Mouse (Mus musculus) layer of hippocampus, postnatal 36 days (tissue): ENCODE data around the gene Wwc1. TPM values are rescaled to one million over a fixed set of nuclear protein-coding genes. Genes with fewer than 3 reads are reported as not detected.

ENCODE experiments used
- DNase-seq, 2 experiments: peaks; one replicate each; pipeline ENCODE4 v3.0.0; 2022
- total RNA-seq, 2 experiments: library from RNA; stranded (reverse); gene quantifications; 2 replicates each; pipeline ENCODE4 v1.2.3; 2021

Gene Wwc1
- total RNA-seq, 2 experiments from 2014 or later, result 103 to 104 TPM

DNA sequence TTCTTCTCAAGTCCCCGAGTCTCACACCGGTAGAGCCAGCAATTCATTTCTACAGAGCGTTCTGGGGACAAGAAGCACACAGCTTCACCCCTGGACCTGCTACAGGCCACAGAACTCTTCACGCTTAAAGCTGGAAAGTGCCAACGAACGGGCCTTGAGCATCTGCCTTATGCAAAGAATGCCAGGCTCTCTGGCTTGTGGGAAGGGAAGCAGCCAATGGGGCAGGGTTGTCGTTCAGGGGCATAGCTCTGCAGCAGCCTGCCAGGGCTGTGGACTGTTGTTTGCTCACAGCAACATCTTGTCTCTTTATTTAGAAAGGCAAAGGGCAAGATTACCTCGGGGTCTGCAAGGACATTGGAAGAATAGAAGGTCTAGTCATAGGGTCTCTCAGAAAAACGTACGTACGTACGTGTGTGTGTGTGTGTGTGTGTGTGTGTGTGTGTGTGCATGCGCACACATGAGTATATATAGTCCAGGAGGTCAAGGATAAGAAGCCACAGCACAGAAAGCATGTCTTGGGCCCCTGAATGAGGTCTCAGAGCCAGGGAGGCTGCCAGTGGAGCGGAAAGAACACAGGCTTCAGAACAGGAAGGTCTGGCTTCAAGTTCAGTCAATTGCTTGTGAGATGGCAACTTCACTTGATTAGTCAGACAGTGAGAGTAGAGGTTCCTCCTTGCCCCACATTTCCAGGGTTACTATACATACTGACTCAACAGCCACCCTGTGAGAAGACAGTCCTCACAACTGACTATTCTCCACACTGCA lies 48.0 kb downstream of the Wwc1 start:
- no peak for DNase-seq

DNA sequence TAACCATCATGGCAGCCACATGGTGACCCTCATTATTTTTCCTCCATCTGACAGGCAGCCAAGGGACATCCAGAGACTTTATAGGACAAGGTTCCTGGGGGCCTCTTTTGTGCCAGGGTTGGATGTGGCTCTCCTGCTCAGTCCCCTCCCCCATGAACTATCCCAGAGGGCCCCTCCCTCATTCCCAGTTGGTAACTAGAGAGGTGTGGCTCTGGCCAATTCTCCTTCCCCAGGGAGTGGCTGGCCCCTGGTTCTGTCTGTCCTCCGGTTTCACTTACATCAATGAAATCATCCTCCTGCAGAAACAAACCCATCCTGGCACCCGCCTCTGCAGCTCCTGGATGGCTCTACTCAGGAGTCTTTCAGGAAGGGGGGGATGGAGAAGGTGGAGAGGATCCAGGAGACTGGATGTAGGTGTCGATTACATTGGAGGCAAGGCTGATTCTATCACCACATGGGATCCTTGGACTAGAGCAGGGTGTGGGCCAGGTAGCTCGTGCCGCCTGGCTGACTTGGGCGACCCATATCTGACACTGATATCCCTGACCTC lies 49.7 kb downstream of the Wwc1 start:
- no peak for DNase-seq

DNA sequence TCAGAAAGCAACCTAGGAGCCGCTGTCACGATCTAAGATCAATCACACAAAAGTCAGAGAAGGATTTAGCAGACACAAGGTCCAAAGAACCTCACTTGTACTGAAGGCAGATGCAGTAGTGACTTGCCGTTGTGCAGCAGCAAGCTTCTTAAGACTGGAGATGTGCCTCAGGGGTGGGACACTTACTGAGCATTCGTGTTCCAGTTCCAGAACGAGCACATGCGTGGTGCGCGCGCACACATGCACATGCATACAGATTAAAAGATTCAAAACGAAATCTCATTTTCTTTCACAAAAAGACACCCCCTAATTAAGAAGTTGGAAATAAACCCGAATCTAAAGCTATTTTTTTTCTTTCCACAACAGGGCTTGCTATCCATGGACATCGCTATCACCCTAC lies 51.9 kb downstream of the Wwc1 start:
- DNase-seq, result no peak

DNA sequence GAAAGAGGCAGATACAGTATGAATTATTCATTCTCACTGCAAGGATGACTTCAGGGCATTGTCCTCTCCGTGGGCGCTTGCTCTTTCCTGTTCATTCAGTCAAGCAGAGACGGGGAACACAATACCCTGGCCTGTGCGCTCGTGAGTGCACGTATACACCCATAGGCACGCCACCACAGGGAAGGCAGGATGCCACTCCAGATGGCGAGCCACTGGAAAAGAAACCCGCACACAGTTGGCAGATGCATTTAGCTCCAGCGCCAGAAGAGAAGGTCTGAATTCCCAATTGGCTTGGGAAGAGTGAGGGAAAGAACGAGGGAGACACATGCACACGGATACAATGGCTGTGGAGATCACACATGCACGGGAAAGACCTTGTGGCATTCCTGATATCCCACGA lies 53.0 kb downstream of the Wwc1 start:
- DNase-seq, result peak in 1 of 2 experiments; percentile 56

DNA sequence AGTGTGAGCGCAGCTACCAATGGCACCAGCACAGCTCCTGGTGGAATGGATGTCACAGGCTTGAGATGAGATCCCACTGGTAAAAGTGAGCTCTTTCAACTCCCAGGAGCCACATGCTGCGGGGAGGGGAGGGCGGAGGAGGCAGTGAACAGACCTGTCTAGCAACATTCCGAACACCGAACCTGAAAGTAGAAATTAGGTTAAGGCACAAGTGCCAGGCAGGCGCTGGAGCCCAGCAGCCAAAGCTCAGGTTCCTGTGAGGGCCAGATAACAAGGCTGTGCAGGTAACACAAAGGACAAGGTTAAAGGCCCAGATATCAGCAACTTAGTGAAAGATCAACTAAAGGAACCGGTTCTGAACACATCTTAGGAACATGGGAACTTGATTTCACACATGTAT lies 54.7 kb downstream of the Wwc1 start:
- no peak for DNase-seq

DNA sequence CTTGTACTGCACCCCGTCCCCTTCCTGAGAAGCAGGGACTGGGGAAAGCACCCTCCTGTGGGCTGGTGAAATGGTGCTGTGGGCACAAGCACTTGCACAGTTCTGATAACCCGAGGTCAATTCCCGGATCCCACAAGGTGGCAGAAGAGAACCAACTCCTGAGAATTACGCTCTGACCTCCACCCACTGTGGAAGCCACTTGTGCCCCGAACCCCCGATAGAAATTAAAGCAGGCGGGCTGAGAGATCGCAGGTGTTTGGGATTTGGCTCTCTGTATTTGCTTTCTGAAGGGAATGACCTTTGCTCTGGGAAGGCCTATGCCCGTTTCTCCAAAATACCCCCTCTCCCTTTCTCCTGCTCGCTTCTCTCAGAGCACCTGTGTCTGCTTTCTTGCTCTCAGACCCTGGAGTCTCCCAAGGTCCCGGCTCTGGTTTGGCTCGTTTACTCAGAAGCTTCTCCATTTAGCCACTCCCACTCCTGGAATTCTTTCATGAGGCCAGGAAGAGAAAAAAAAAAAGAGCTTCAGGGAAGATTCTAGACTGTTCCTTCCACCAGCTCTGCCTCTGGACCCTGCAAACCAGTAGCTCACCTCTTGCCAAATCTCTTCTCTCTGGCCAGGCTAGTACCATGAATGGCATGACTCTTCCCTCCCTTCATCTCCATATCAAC lies 58.0 kb downstream of the Wwc1 start:
- no peak for DNase-seq

DNA sequence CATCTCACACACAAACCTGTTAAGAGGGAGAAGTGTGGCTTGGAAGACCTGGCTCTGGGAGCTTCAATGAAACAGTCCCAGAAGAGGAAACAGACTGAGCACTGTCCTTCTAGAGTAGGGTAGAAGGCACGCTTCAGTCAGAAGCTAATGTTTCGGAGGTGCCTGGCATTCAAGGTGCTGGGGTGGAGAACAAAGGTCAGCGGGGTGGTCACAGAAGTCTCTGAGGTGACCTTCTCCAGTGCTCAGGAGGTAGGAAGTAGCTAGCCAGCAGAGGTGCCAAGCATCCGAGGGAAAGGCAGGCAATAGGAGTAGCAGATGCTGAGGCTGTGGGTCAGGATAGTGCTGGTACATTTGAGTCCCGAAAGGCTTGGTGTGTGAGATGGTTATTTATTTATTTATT lies 59.6 kb downstream of the Wwc1 start:
- DNase-seq, result no peak

DNA sequence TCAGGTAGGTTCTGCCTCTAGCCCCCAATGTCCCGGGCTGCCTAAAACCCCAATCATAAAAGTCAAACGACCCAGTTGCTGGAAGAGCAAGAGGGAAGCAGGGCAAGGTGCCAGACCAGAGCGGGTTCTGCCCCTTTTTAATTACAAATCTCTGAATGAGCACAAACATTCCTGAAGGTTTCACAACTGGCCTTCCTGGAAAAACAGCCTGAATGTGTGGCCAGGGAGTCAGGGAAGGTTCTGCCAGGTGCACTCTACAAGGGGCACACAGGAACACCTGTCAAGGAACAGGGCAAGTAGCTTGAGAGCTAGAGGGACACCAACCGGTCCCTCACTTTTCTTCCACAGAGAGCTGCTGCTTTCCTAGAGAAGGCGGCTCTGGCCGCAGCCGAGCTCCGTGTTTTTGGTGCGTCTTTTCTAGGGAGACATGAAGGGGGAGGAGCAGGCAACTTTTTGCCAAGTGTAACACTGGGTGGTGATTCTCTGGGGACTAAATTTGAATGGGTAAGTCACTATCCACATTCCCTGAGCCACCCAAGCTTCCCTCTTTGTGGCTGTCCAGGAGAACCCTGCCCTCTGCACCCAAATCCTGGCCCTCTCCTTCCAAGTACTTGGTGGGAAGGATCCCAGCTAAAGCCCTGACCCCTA lies 60.3 kb downstream of the Wwc1 start:
- no peak for DNase-seq

DNA sequence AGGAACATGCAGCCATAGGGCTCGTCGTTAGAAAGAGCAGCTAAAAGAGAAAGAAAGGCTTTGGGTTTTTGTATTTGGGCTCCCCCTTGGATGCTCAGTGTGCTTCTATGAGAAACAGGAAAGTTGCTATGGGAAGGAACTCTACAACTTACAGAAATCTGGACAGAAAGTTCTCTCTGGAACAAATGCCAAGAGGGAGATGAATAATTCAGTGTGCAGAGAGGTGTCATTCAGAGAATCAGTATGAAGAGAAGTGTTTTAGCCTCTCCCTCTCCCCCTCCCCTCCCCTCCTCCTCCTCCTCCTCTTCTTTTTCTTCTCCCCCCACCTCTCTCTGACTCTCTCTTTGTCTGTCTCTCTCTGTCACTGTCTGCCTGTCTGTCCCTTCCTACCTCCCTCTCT lies 60.9 kb downstream of the Wwc1 start:
- no peak for DNase-seq

DNA sequence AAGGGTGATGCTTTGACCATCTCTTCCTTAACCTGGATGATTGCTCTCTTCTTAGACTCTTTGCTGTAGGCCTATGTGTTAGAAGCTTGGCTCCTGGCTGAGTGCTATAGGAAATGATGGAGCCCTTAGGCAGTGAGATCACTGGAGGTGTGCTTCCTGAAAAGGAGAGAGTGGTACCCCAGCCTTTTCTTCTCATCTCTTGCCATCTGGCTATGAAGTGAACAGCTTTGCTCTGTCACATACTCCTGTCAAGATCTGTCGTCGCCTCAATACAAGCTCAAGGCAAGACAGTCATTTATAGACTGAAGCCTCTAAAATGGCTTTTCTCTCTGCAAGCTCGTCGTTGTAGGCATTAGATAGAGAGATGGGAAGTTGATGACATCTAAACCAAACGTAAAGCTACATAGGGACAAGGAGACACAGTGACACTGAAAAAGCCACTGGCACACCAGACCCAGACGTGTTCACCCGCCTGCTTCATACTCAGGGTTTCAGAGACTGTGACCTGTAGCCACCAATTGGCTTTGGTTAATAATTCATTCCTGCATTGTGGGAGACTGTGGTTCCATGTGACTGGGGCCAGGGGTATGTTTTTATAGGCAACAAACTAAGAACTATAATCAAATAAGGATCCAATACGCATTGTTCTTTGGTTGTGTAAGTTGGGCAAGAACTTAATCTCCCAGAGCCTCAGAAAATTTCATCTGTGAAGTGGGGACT lies 63.7 kb downstream of the Wwc1 start:
- no peak for DNase-seq

DNA sequence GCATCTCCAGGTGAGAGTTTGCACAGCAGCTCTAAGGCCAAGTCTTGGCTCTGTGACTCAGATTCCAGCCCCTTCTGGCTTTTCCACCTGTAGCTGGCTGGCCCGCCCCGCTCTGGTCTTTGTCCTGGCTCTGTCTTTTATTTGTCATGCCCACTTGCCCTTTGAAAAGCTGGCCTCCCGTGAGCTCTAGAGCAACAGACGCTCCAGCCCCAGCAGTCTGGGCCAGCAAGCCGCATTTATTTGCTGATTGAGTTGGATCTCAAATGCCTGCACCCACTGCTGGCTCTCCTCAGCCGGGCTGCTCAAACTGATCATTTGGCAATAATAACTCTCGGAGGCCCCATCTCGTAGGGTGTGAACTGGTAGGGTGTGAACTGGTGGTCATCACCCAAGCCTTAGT lies 64.8 kb downstream of the Wwc1 start:
- no peak for DNase-seq

DNA sequence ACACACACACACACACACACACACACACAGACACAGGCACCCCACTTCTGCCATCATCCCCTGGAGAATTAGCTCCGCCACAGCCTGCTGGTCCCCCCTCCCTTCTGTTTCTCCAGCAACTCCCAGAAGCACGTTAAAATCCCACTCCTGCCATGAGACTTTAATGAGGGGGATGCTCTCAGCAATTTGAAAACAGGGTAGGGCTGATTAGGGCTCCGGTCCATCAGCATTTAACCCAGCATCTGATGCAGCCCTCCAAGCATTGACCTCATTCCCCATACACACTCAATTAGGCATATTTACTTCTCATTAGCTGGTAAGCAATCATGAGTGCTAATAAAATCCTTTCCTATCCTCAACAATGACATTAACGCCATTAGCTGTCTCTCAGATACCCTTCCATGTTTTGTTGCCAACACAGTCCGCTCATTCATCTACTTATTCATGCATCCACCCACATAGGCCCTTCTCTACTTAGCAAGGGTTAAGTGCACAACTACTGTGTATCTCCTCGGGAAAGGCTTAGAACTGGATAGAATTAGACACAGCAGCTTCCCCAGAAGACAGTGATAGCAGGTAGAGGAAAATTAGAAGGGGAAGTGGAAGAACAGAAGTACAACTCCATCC lies 66.8 kb downstream of the Wwc1 start:
- no peak for DNase-seq

DNA sequence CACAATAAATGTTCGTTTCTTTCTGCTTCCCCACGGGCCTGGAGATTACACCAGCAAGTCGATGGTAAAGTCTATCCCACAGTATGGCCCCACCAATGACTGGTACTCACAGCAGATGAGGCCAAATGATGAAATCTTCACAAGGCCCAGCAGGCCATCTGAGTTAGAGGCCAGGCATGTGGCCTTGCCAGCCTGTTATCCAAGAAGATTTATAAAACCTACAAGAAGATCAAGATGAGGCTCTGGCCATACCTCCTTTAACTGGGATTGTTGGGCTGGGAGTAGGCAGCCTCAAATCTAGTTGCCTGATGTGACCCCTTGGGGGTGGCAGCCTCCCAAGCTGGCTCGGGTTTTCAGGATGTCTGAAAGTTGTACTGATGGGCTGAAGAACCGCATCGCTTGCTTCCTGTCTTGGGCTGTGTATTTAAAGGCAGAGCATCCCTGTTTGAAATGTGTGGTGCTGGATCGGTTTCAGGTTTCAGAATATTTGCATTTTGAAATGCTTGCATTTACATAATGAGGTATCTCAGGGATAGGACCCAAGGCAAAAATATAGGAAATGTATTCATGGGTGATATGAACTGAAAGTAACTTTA lies 75.3 kb downstream of the Wwc1 start:
- no peak for DNase-seq

DNA sequence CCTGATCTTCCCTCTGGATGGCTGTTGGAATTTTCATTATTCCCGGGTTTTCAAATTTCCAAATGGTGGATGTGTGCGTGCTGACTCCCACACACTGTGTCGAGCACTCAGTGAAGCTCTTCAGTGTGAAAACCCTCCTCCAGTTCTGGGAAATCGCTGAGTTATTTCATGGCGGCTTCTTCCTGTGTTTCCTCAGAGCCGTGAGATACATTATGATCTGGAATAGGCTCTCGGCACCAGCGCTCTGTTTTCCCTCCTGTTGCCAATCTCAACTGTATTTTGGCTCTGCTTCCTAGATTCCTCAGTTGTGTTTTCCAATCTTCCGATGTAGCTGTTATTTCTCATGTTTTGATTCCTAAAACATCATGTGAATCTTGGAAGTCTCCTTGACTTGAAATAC lies 77.2 kb downstream of the Wwc1 start:
- no peak for DNase-seq

DNA sequence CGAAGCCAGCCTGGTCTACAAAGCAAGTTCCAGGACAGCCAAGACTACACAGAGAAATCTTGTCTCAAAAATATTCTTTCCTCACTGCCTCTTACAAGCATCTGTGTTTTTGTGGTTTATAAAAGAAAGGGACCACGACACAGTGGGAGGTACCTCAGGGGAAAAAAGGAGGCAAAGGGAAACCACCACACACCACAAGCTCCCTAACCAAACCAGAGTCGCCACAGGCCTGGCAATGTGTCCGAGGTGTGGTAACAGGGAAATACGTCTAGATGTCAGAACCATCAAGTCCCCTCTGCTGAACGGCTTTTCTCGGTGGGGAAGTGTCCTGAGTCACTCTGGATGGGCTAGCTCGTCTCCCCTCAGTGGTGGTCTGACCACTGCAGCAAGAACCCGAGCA lies 80.4 kb downstream of the Wwc1 start:
- DNase-seq, result no peak

DNA sequence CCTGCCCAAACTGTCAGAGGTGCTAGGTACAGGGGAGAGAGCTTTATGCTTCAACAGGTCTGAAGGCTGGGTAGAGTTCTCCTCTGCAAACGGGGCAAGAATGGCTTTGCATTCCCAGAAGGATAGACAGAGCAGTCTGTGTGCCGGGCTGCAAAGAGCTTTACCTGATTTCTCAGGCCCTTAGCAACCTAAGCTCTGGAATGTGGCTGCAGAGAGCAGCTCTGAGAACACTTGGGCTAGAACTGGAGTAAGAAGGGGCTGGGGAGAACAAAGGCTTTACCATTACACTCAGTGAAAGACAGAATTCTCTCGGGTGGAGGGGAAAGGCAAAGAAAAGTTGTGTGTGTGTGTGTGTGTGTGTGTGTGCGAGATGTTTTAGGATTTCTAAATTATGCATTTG lies 86.9 kb downstream of the Wwc1 start:
- no peak for DNase-seq

DNA sequence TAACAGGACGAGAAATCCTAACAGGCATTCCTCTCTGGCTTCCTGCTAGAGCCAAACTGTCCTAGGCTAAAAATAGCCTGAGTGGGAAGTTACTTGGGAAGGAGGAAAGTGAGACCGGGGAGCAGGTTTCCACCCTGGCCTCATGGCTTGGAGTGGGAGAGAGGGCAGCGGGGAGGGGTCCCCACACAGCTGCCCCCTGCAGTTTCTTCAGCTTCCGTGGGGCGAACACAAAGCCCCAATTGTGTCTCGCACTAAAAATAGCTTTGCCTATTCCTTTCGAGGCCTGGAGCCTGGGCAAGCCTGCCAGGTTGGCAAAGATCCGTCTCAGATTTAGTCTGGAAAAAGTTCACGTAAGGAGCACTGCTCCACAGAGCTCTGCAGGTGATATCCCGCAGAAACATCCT lies 87.3 kb downstream of the Wwc1 start:
- DNase-seq, result peak in 1 of 2 experiments; percentile 37

DNA sequence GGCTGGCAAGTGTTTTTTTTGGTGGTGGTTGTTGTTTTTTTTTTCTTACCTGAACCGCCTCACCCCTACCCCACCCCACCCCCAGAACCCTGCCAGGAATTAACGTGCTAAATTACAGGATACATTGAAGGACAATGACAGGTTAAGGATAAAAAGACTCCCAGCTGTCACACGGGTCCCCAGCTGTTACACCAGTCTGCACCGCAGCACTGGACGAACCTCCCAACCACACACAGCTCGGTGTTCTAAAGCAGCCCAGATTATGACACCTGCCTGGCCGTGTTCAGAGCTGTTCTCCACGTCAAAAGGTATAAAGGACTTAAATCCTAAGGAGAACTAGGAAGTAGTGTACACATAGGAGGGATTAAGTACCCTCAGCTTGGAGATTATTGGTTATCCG lies 88.0 kb downstream of the Wwc1 start:
- no peak for DNase-seq

DNA sequence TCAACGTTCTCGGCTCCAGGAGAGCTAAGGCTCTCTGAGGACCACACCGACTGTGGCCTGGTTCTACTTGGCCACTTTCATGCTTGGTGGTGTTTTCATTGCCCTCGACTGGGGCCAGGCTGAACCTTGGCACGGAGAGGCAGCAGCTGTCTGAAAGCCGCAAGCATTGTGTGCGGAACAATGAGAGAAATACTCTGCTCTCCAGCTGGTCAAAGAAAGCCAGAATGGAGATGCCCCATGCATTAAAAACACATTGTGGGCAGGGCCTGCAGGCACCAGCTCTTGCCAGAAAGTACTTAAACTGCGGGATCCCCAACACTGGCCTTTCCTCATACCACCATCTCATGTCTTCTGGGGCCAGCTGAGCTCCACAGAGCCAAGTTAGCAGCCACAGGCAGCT lies 91.5 kb downstream of the Wwc1 start:
- no peak for DNase-seq

DNA sequence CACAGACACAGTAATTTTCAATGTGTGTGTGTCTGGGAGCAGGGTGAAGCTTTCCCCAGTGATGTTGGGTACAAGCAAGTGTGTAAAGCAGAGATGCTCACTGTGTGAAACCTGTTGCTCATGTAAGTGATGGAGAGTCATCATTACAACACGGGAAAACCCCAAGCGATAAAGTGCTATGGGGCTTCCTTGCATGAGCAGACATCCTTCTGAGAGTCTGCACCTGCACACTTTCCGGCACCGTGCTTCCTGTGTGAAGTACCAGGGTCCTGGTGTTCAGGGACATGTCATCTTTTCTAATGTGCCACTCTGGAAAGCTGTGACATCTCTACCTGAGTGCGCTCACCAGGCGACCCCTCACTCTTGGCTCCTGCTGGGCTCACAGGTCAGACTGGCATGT lies 97.5 kb downstream of the Wwc1 start:
- DNase-seq, result no peak

DNA sequence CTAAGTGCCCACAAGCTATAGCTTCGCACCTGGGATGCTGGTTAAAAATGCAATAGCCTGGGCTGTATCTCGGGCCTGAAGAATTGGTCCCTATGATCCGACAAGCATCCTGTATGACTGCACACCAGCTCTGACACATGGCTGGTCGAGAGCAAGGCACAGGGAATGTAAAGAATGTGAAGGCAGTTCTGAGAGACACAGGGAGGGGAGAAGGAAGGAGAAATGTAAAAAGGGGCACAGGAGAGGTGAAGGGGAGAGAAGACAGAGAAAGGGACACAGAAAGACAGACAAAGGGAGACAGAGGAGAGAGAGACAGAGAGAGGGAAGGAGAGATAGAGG lies 101.8 kb downstream of the Wwc1 start:
- DNase-seq, result no peak
